Mouse (Mus musculus) heart, postnatal 36 days (tissue): ENCODE results near the gene Hnrnph3. TPM values are rescaled to one million over a fixed set of nuclear protein-coding genes. Genes with fewer than 3 reads are reported as not detected.
"Not testable (repeated sequence)": the region's sequence is repeated elsewhere in the genome, so short reads cannot be mapped to it uniquely, and the experiment has no call there.

Source experiments
- DNase-seq, 2 experiments: peaks; one replicate each; pipeline ENCODE4 v3.0.0; 2021 to 2022
- intact Hi-C: fragments of 180-260 bp; cut with DNase I; formaldehyde crosslinking; loops from one replicate; pipeline ENCODE4 v1.15.1; 2025
- total RNA-seq, 2 experiments: library from RNA; stranded (reverse); gene quantifications; 2 replicates each; pipeline ENCODE4 v1.2.3; 2021

Gene Hnrnph3
- total RNA-seq: 10 to 100 TPM; 30.7 to 33.2 TPM

DNA sequence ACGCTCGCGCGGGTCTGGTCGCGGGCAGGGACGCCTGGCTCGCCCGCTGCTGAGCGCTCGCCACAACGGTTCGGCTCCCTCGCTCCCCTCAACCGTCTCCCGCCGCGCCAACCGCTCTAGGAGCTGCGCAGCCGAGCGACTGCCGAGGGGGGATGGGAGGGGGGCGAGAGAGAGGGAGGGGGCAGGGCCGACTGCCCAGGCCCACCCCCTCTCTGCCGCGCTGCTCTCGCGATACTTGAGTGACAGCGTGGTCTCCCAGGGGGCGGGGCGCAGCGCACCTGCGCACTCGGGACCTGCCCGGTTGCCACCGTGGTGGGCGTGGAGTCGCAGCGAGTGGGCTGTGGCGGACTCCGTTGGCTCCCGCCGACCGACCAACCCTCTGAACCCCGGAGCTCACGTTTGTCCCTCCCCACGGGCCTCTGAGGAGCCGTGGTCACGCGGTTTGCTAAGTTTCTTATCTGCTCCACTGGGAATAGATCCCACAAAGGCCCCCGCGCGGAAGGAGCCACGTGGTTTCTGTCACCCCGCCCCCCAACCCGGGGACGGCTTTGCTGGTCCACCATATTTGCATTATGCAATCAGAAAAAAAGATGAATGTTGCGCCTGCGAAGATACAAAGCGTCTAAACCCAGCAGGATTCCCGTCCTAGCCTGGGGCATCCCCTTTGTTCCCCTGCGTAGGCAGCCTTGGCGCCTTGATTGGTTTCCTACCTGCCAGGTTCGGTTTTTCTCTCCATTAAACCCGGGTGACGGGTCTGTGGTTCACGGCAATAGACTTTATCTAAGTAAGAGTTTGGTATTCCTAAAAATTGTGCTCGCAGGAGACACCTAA lies at the start of gene Hnrnph3, which contains the start of gene Pbld2:
Gene Hnrnph3, minus strand, starts transcription at position 469 of the 831 bp plus-strand sequence.
Gene Pbld2, plus strand, starts transcription at position 567 of the 831 bp plus-strand sequence.
- peak; percentile 98 to 100 for DNase-seq

GRCm38 (mm10) chr10:63065988-63066387 lies 42.0 kb upstream of the Hnrnph3 start:
- DNase-seq: peak; percentile 73 to 78
- intact Hi-C loops: loop anchor here (2.0 to 5.0 kb wide), 5 partner anchors 21 to 254 kb away; partner anchors contain the start of genes Hnrnph3 and Pbld2

More for the DNA sequence above, at the start of gene Hnrnph3, which contains the start of gene Pbld2:
- intact Hi-C loops: loop anchor here (2.0 to 5.0 kb wide), 6 partner anchors 41 to 313 kb away; partner anchors contain the start of genes Ccar1, Herc4 and Rufy2

DNA sequence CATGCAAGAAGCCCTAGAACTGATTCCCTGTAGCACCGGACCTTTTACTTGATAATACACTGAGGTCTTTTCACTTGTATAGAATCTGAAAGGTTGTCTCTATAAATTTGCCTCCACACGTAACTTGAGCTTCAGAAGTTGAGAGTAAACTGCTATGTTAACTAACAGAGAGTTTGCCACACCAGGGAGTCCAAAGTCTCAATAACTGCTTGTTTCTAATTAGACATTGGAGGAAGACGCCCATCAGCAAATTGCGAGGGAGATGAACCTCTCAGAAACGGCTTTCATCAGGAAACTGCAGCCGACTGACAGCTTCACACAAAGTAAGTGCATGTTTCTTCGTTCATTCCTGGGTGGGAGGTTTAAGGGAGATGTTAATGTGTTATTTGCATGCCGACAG lies 41.5 kb upstream of the Hnrnph3 start:
- intact Hi-C loops: loop anchor here (2.0 to 5.0 kb wide), 4 partner anchors 21 to 253 kb away; partner anchors contain the start of genes Hnrnph3 and Pbld2
- no peak for DNase-seq

- intact Hi-C loops: loop anchor here (2.0 kb wide), 2 partner anchors 20 to 40 kb away; partner anchors contain the start of genes Hnrnph3 and Pbld2
- DNase-seq: no peak
These were observed 40.5 kb upstream of the Hnrnph3 start for GRCm38 (mm10) chr10:63064516-63064915.

- intact Hi-C loops: no loop called here
- DNase-seq: no peak
These were observed 39.3 kb upstream of the Hnrnph3 start for GRCm38 (mm10) chr10:63063365-63063764.

- intact Hi-C loops: no loop called here
- DNase-seq: no peak
These were observed 38.7 kb upstream of the Hnrnph3 start for GRCm38 (mm10) chr10:63062696-63063095.

DNA sequence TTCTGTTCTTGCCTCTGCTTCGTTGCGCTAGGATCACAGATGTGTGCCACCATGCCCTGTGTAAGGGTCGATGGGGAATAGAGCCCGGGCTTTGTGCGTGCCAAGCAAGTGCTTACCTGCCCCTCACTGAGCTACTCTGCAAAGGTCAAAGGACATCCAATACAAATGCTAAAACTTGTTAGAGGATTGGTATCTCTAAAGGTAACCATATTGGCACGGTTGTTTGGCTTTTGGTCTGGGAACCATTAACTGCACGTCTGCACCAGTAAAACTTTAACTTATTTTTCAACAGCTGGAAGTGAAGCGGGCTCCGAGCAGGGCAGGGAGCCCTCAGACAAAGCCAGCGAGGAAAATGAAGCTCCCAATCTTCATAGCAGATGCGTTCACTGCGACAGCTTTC lies 37.2 kb upstream of the Hnrnph3 start:
- intact Hi-C loops: no loop called here
- DNase-seq: no peak

DNA sequence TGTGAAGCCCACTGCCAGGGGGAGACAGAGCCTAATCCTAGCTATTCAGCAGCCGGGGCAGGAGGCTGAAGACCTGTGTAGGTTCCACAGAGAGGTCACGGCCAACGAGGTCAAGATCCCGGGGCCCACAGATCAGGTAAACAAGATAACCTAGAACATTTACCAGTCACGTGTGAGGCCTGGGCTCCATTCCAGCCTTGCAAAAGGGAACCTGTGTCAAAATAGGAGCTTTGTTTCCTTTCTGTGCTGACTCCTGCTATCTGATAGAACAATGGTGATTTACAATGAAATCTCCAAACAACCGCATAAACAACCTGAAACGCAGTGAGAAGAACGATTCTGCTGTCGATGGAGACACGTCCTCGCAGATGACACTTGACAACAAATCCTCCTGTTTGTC lies 36.4 kb upstream of the Hnrnph3 start:
- DNase-seq: peak; percentile 40 to 42
- intact Hi-C loops: no loop called here

DNA sequence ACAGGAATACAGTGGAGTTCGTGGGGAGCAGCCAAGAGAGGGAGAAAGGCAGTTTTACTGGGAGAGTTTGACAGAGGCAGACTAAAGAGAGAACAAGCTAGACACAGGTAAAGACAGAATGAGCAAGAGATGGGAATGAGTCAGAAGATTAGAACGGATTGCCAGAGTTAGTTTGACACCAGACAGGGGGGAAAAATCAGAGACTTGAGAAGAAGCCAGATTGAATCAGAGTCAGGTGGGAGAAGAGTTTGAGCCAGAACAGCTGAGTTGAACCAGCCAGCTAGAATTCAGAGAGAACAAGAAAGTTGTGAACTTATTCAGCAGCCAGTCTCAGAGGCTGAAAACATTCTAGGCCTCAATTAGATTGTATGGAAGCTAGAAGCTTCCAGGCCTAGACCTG lies 35.8 kb upstream of the Hnrnph3 start, which contains the start of gene Pbld1:
Gene Pbld1, plus strand, starts transcription at position 301 of the 400 bp plus-strand sequence.
- intact Hi-C loops: no loop called here

GRCm38 (mm10) chr10:63056966-63057750 lies 33.1 kb upstream of the Hnrnph3 start:
- peak; percentile 24 to 35 for DNase-seq
- intact Hi-C loops: no loop called here

More for the DNA sequence above, 35.8 kb upstream of the Hnrnph3 start, which contains the start of gene Pbld1:
- DNase-seq: no peak

DNA sequence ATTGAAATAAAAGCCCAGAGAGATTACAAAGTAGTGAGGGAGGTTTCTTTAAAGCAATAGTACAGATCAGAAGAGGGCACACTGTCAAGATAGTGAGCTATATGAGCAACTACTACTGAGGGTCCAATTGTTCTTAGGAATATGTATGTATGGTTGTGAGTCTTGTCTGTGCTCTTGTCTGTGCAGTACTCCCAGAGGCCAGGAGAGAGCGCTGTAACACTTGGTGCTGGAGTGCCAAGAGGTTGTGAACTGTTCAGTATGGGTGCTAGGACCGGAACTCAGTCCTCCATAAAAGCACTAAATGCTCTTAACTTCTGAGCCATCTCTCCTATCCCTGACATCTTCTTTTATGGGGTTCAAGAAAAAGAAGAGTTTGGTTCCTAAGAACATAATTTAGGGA lies 30.6 kb upstream of the Hnrnph3 start:
- DNase-seq: no peak
- intact Hi-C loops: no loop called here

DNA sequence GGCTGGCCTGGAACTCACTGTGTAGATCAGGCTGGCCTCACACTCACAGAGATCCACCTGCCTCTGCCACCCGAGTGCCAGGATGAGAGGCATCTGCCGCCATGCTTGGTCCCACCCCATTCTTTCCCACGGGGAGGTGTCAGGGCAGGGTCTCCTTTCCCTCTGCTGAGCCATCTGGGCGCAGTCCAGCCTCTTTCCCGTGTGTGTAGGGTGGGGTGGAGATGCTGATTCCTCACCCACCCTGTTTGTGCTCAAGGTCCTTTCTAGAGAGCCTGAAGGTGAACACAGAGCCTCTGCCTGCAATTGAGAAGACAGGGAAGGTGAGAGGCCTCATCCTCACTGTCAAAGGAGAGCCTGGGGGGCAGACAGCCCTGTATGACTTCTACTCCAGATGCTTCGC lies 30.1 kb upstream of the Hnrnph3 start:
- DNase-seq, intact Hi-C loops: not testable (repeated sequence)

- intact Hi-C loops: no loop called here
- DNase-seq: no peak
These were observed 29.0 kb upstream of the Hnrnph3 start for GRCm38 (mm10) chr10:63053007-63053406.

- intact Hi-C loops: no loop called here
- no peak for DNase-seq
These were observed 28.0 kb upstream of the Hnrnph3 start for GRCm38 (mm10) chr10:63052011-63052410.

DNA sequence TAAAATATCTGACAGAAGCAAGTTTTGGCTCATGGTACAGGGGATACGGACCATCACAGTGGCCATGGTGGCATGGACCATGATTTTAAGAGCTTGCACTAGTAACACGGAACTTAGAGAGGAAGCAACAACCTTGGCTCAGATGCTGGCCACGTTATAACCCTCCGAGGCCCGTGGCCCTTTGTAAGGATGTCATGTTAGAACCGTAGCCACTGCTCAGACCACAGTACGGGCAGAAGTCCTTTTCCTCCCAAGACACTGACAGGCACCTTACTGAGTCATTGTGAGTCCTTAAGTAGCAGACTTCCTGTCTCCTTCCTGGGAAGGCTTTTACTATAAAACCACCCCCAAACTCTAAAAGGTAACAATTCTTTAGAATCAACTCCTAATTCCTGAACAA lies 27.2 kb upstream of the Hnrnph3 start:
- intact Hi-C loops: no loop called here
- DNase-seq: no peak

- intact Hi-C loops: no loop called here
- DNase-seq: no peak
These were observed 25.1 kb upstream of the Hnrnph3 start for GRCm38 (mm10) chr10:63049106-63049505.

- intact Hi-C loops: no loop called here
- no peak for DNase-seq
These were observed 23.7 kb upstream of the Hnrnph3 start for GRCm38 (mm10) chr10:63047751-63048150.

GRCm38 (mm10) chr10:63043154-63043553 lies 19.1 kb upstream of the Hnrnph3 start:
- intact Hi-C loops: no loop called here
- no peak for DNase-seq

GRCm38 (mm10) chr10:63039867-63040628 lies 16.0 kb upstream of the Hnrnph3 start:
- intact Hi-C loops: no loop called here
- no peak for DNase-seq
